Mouse (Mus musculus): ENCODE results near the gene Prpf38b.

DNA sequence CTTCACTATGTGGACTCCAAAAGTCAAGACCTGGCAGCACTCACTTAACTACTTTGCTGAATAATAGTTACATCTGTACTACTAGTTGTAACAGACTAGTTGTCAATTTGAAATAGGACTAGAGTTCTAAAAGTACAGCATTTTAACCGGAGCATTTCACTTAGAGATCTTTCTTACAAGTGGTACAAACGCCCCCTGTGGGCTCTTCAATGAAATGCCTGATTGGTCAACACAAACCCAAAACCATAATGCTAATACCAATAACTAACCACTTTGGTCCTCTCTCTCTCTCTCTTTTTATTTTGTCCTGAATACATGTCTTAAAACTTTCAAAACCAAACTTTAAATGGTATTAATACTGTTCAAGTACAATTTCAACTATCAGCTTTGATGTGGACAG, 9.5 kb downstream of the Prpf38b start:
- TF ChIP-seq GATA1 (IDR thresholded peaks at IDR 0.05; ENCODE audit: borderline replicate concordance, low read length): no peak
- no peak for TF ChIP-seq FLI1 (IDR thresholded peaks at IDR 0.05; ENCODE audit: low read length)
